Mouse (Mus musculus) midbrain, embryonic 10.5 days (tissue): ENCODE results near the gene Gm49333. TPM values are rescaled to one million over a fixed set of nuclear protein-coding genes. Genes with fewer than 3 reads are reported as not detected.
A peak's percentile ranks its signal among the peaks of the same experiment; 100 is the strongest.
"Not testable (repeated sequence)": the region's sequence is repeated elsewhere in the genome, so short reads cannot be mapped to it uniquely, and the experiment has no call there.

Experiments
- DNase-seq: peaks from one replicate; pipeline ENCODE4 v3.0.0-alpha.2; 2017; ENCODE audit warnings: low spot score
- H3K27ac ChIP-seq: fragments of 300-500 bp; sonication (generic); replicated peaks from 2 replicates; pipeline ENCODE4 v1.5.1; 2016; ENCODE audit warnings: mild to moderate bottlenecking
- H3K27me3 ChIP-seq: fragments of 300-500 bp; sonication (generic); 2 replicates; pipeline ENCODE4 v1.6.1; 2016; ENCODE audit warnings: low read depth, mild to moderate bottlenecking; ENCODE audit not compliant: poor library complexity, severe bottlenecking
- H3K36me3 ChIP-seq: fragments of 300-500 bp; sonication (generic); 2 replicates; pipeline ENCODE4 v1.6.1; 2016; ENCODE audit warnings: mild to moderate bottlenecking, moderate library complexity
- H3K4me1 ChIP-seq: fragments of 300-500 bp; sonication (generic); 2 replicates; pipeline ENCODE4 v1.6.1; 2016
- H3K4me3 ChIP-seq: fragments of 300-500 bp; sonication (generic); 2 replicates; pipeline ENCODE4 v1.5.1; 2016; ENCODE audit warnings: mild to moderate bottlenecking, moderate library complexity
- H3K9me3 ChIP-seq: fragments of 300-500 bp; sonication (generic); replicated peaks from 2 replicates; pipeline ENCODE4 v1.6.1; 2016; ENCODE audit warnings: mild to moderate bottlenecking
- WGBS: fragments of 180-500 bp; shearing (Covaris S2); methylation state at CpG from one replicate; pipeline ENCODE4 v1.1.7; 2016; 5-methylcytosine and 5-hydroxymethylcytosine counted together
- polyA plus RNA-seq: library from polyadenylated mRNA; unstranded; fragments of >200 nt; fragmentation: Nextera tagmentation; extraction: Ambion mirVana; gene quantifications from 2 replicates; pipeline ENCODE4 v1.2.1, GENCODE M21; 2016

Gene Gm49333
- polyA plus RNA-seq, 1 experiment from 2014 or later: not detected

- 83% methylated on average over 8 of the region's 8 CpGs for WGBS
- 0 out of 2 replicates have a peak, but pooled peaks cover 3% of the 10 kb centered on the region for H3K4me1 ChIP-seq
- no peaks in the 10 kb centered on the region for H3K36me3 ChIP-seq
- H3K27me3 ChIP-seq: no peaks in the 10 kb centered on the region
- H3K27ac ChIP-seq: no peak overlapping the region
- no peak overlapping the region for H3K4me3 ChIP-seq
- no peaks in the 10 kb centered on the region for H3K9me3 ChIP-seq
- no peak for DNase-seq
Observed at GRCm38 (mm10) chr16:20638367-20638766, 27.0 kb downstream of the Gm49333 start.

GRCm38 (mm10) chr16:20642161-20642560 is 30.8 kb downstream of the Gm49333 start:
- DNase-seq: peak; percentile 73
- Histone ChIP-seq H3K36me3 (no peaks in the 10 kb centered on the region), H3K4me1 (0 out of 2 replicates have a peak, but pooled peaks cover 3% of the 10 kb centered on the region), H3K4me3 (no peak overlapping the region), H3K27ac (no peak overlapping the region), H3K9me3 (no peaks in the 10 kb centered on the region), H3K27me3 (no peaks in the 10 kb centered on the region)
- WGBS: 6% methylated on average over 8 of the region's 8 CpGs

- Histone ChIP-seq H3K27ac (no peak overlapping the region), H3K9me3 (no peaks in the 10 kb centered on the region), H3K27me3 (no peaks in the 10 kb centered on the region), H3K4me3 (no peak overlapping the region), H3K4me1 (0 out of 2 replicates have a peak, but pooled peaks cover 3% of the 10 kb centered on the region), H3K36me3 (no peaks in the 10 kb centered on the region)
- WGBS: 90% methylated on average over 7 of the region's 7 CpGs
- no peak for DNase-seq
Observed at GRCm38 (mm10) chr16:20643911-20644310, 32.5 kb downstream of the Gm49333 start.

GRCm38 (mm10) chr16:20651076-20651946 is 39.9 kb downstream of the Gm49333 start, which contains the start of gene Psmd2:
Gene Psmd2, plus strand, starts transcription at chr16:20651652.
- H3K36me3 ChIP-seq: peaks cover 32% of the 10 kb centered on the region
- H3K27me3 ChIP-seq: no peaks in the 10 kb centered on the region
- H3K27ac ChIP-seq: peak within 1 kb of the TSS; percentile 90
- H3K4me3 ChIP-seq: peak within 1 kb of the TSS; percentile 95
- H3K9me3 ChIP-seq: no peaks in the 10 kb centered on the region
- peak; percentile 96 for DNase-seq
- H3K4me1 ChIP-seq: peaks cover 17% of the 10 kb centered on the region
- WGBS: 2% methylated on average over 46 of the region's 46 CpGs

GRCm38 (mm10) chr16:20651947-20652310 is 40.5 kb downstream of the Gm49333 start:
- peaks cover 17% of the 10 kb centered on the region for H3K4me1 ChIP-seq
- WGBS: 10% methylated on average over 12 of the region's 12 CpGs
- no peak for DNase-seq
- peak overlapping the region; percentile 95 for H3K4me3 ChIP-seq
- no peaks in the 10 kb centered on the region for H3K27me3 ChIP-seq
- peak overlapping the region; percentile 90 for H3K27ac ChIP-seq
- H3K9me3 ChIP-seq: no peaks in the 10 kb centered on the region
- peaks cover 38% of the 10 kb centered on the region for H3K36me3 ChIP-seq

- 0 out of 2 replicates have a peak overlapping the region, but pooled peaks have one; percentile 95 for H3K4me3 ChIP-seq
- H3K9me3 ChIP-seq: no peaks in the 10 kb centered on the region
- no peak overlapping the region for H3K27ac ChIP-seq
- peaks cover 52% of the 10 kb centered on the region for H3K36me3 ChIP-seq
- no peak for DNase-seq
- peaks cover 17% of the 10 kb centered on the region for H3K4me1 ChIP-seq
- H3K27me3 ChIP-seq: no peaks in the 10 kb centered on the region
- 66% methylated on average over 2 of the region's 2 CpGs for WGBS
Observed at GRCm38 (mm10) chr16:20653315-20653714, 41.9 kb downstream of the Gm49333 start.

- DNase-seq: no peak
- no peak overlapping the region for H3K27ac ChIP-seq
- no peak overlapping the region for H3K4me3 ChIP-seq
- 90% methylated on average over 4 of the region's 4 CpGs for WGBS
- H3K36me3 ChIP-seq: peaks cover 95% of the 10 kb centered on the region
- H3K9me3 ChIP-seq: no peaks in the 10 kb centered on the region
- H3K4me1 ChIP-seq: peaks cover 6% of the 10 kb centered on the region
- H3K27me3 ChIP-seq: no peaks in the 10 kb centered on the region
Observed at GRCm38 (mm10) chr16:20657661-20658060, 46.3 kb downstream of the Gm49333 start.

- 87% methylated on average over 5 of the region's 6 CpGs for WGBS
- H3K27ac ChIP-seq, H3K4me3 ChIP-seq, H3K27me3 ChIP-seq, H3K9me3 ChIP-seq, DNase-seq, H3K4me1 ChIP-seq: not testable (repeated sequence)
- peaks cover 31% of the 10 kb centered on the region for H3K36me3 ChIP-seq
Observed at GRCm38 (mm10) chr16:20668013-20668412, 56.6 kb downstream of the Gm49333 start, which contains the start of gene Eif4g1. Gene Eif4g1, plus strand, starts transcription at chr16:20668313.

- no peak for DNase-seq
- Histone ChIP-seq H3K36me3 (peaks cover 23% of the 10 kb centered on the region), H3K27ac (no peak overlapping the region), H3K4me3 (no peak overlapping the region), H3K4me1 (peaks cover 29% of the 10 kb centered on the region), H3K9me3 (no peaks in the 10 kb centered on the region), H3K27me3 (no peaks in the 10 kb centered on the region)
- 93% methylated on average over 3 of the region's 3 CpGs for WGBS
Observed at GRCm38 (mm10) chr16:20670291-20670690, 58.9 kb downstream of the Gm49333 start.

GRCm38 (mm10) chr16:20671886-20672285 is 60.5 kb downstream of the Gm49333 start:
- H3K9me3 ChIP-seq: no peaks in the 10 kb centered on the region
- H3K36me3 ChIP-seq: peaks cover 31% of the 10 kb centered on the region
- no peak for DNase-seq
- WGBS: 29% methylated on average over 6 of the region's 6 CpGs
- H3K27ac ChIP-seq: peak overlapping the region; percentile 97; the same call in 1 of the 2 replicates
- no peaks in the 10 kb centered on the region for H3K27me3 ChIP-seq
- H3K4me1 ChIP-seq: peaks cover 29% of the 10 kb centered on the region
- H3K4me3 ChIP-seq: peak overlapping the region; percentile 99

- Histone ChIP-seq H3K4me3 (peak overlapping the region; percentile 99), H3K9me3 (no peaks in the 10 kb centered on the region), H3K36me3 (peaks cover 37% of the 10 kb centered on the region), H3K4me1 (peaks cover 29% of the 10 kb centered on the region), H3K27me3 (no peaks in the 10 kb centered on the region), H3K27ac (peak overlapping the region; percentile 97)
- peak; percentile 97 for DNase-seq
- under 1% methylated on average over 38 of the region's 38 CpGs for WGBS
Observed at GRCm38 (mm10) chr16:20672500-20672902, 61.1 kb downstream of the Gm49333 start.

GRCm38 (mm10) chr16:20672965-20673705 is 61.7 kb downstream of the Gm49333 start:
- WGBS: under 1% methylated on average over 65 of the region's 78 CpGs
- Histone ChIP-seq H3K9me3 (no peaks in the 10 kb centered on the region), H3K27me3 (no peaks in the 10 kb centered on the region), H3K4me3 (peak overlapping the region; percentile 99), H3K36me3 (peaks cover 43% of the 10 kb centered on the region), H3K27ac (peak overlapping the region; percentile 97), H3K4me1 (peaks cover 29% of the 10 kb centered on the region)
- DNase-seq: no peak
